Mouse (Mus musculus) MEL-GATA-1-ER (cell line): ENCODE data around the gene Hdac10.

Experiments
- DNase-seq: peaks from one replicate; pipeline ENCODE4 v3.0.0-alpha.2; 2012; ENCODE audit warnings: low read depth; ENCODE audit errors: extremely low read depth

Hdac10 gene

GRCm38 (mm10) chr15:89075478-89076147 lies 52.9 kb downstream of the Hdac10 start:
- peak; percentile 50 for DNase-seq

GRCm38 (mm10) chr15:89074613-89075477 lies 53.7 kb downstream of the Hdac10 start, which contains the start of gene Trabd:
Gene Trabd, plus strand, starts transcription at chr15:89075124.
- DNase-seq: no peak

- no peak for DNase-seq
These were observed 54.4 kb downstream of the Hdac10 start for GRCm38 (mm10) chr15:89073993-89074603.
